Mouse (Mus musculus) brain, embryonic 14.5 days (tissue): Measurements from ENCODE around the gene Il17rd.

ENCODE experiments used
- CTCF ChIP-seq: fragments of 200-500 bp; IDR thresholded peaks from 2 replicates; pipeline ENCODE4 v1.5.1; 2012; ENCODE audit warnings: inconsistent platforms, mild to moderate bottlenecking, moderate library complexity, borderline replicate concordance; ENCODE audit not compliant: insufficient read depth, insufficient read length; ENCODE audit errors: extremely low read depth
- POLR2A ChIP-seq: fragments of 200-500 bp; IDR thresholded peaks from 2 replicates; pipeline ENCODE4 v1.6.1; 2012; ENCODE audit warnings: mild to moderate bottlenecking, inconsistent platforms, borderline replicate concordance; ENCODE audit not compliant: poor library complexity, insufficient read depth, insufficient read length, severe bottlenecking; ENCODE audit errors: extremely low read depth

- TF ChIP-seq CTCF, result no peak
- no peak for TF ChIP-seq POLR2A
These were observed 76.5 kb downstream of the Il17rd start for GRCm38 (mm10) chr14:27115275-27115660.
